Mouse (Mus musculus) small intestine, adult 2 months (tissue): ENCODE data around the gene Ybx2.

ENCODE experiments used
- CTCF ChIP-seq: fragments of 200-500 bp; IDR thresholded peaks from 2 replicates; pipeline ENCODE4 v1.5.1; 2012; ENCODE audit warnings: low read depth, mild to moderate bottlenecking, control low read depth, inconsistent platforms, low read length, moderate library complexity, mixed read lengths; ENCODE audit not compliant: insufficient replicate concordance, insufficient read length; ENCODE audit errors: extremely low read depth
- POLR2A ChIP-seq: fragments of 200-500 bp; IDR thresholded peaks from 2 replicates; pipeline ENCODE4 v1.6.1; 2012; ENCODE audit warnings: low read depth, mild to moderate bottlenecking, control low read depth, inconsistent platforms, low read length, moderate library complexity

GRCm38 (mm10) chr11:69952274-69952673, 16.7 kb downstream of the Ybx2 start:
- peak; percentile 34; the same call in 1 of the 2 replicates for TF ChIP-seq CTCF
- no peak for TF ChIP-seq POLR2A
